Mouse (Mus musculus): ENCODE results near the gene Olfr690. TPM values are rescaled to one million over a fixed set of nuclear protein-coding genes. Genes with fewer than 3 reads are reported as not detected.

Olfr690 gene
- polyA plus RNA-seq, 1 experiment: 0.43 TPM

GRCm38 (mm10) chr7:105287795-105288194 lies 46.1 kb downstream of the Olfr690 start, which contains the start of gene Olfr688:
Gene Olfr688, plus strand, starts transcription at chr7:105288095.
- DNase-seq: no peak
- Histone ChIP-seq H3K27me3 (ENCODE audit: control insufficient read depth, insufficient read depth, low read length) (no peaks in the 10 kb centered on the region), H3K4me1 (ENCODE audit: control insufficient read depth, insufficient read depth, low read length) (no peaks in the 10 kb centered on the region), H3K4me3 (replicated peaks; ENCODE audit: insufficient read depth, low read depth, low read length) (no peak within 1 kb of the TSS), H3K27ac (ENCODE audit: insufficient read depth, low read length) (no peak within 1 kb of the TSS)
- WGBS: 74% methylated on average over 6 of the region's 6 CpGs
- TF ChIP-seq CTCF (IDR thresholded peaks at IDR 0.05; ENCODE audit: borderline replicate concordance, insufficient read depth, low read depth, low read length) (no peak), POLR2A (IDR thresholded peaks at IDR 0.05; ENCODE audit: borderline replicate concordance, insufficient read depth, low read length) (no peak)

Other genes with a start within 250 kb of the Olfr690 start
- not detected in 2 replicates for gene Olfr680-ps1, start 241.3 kb downstream of the Olfr690 start, polyA plus RNA-seq (2012; rRNA removed)
- gene Olfr681, start 217.3 kb downstream of the Olfr690 start, polyA plus RNA-seq (2012; rRNA removed): not detected in 2 replicates
- gene Olfr683, start 187.1 kb downstream of the Olfr690 start, polyA plus RNA-seq (2012; rRNA removed): not detected in 2 replicates
- not detected in 2 replicates for gene Olfr684, start 170.5 kb downstream of the Olfr690 start, polyA plus RNA-seq (2012; rRNA removed)
- gene Olfr685, start 148.1 kb downstream of the Olfr690 start, polyA plus RNA-seq (2012; rRNA removed): not detected in 2 replicates
- not detected in 2 replicates for gene Olfr686, start 126.6 kb downstream of the Olfr690 start, polyA plus RNA-seq (2012; rRNA removed)
- not detected in 2 replicates for gene Olfr688, start 46.0 kb downstream of the Olfr690 start, polyA plus RNA-seq (2012; rRNA removed)
- not detected in 2 replicates for gene Olfr689, start 22.9 kb downstream of the Olfr690 start, polyA plus RNA-seq (2012; rRNA removed)
- gene Olfr691, start 8.2 kb upstream of the Olfr690 start, polyA plus RNA-seq (2012; rRNA removed): 0.23 and 0.43 TPM in 2 replicates
- not detected in 2 replicates for gene Olfr692, start 34.1 kb upstream of the Olfr690 start, polyA plus RNA-seq (2012; rRNA removed)
- gene Gm5901, start 40.9 kb upstream of the Olfr690 start, polyA plus RNA-seq (2012; rRNA removed): not detected in 2 replicates
- gene Fam160a2, start 66.0 kb upstream of the Olfr690 start, polyA plus RNA-seq (2012; rRNA removed): 36.3 and 37.2 TPM in 2 replicates
- 0.89 and 1.1 TPM in 2 replicates for gene Cnga4, start 70.5 kb upstream of the Olfr690 start, polyA plus RNA-seq (2012; rRNA removed)
- gene Cckbr, start 91.6 kb upstream of the Olfr690 start, polyA plus RNA-seq (2012; rRNA removed): 5.8 and 8.5 TPM in 2 replicates
- gene Cavin3, start 148.2 kb upstream of the Olfr690 start, polyA plus RNA-seq (2012; rRNA removed): 33.8 and 34.1 TPM in 2 replicates
- gene Smpd1, start 220.3 kb upstream of the Olfr690 start, polyA plus RNA-seq (2012; rRNA removed): 102 and 108 TPM in 2 replicates
- 441 and 475 TPM in 2 replicates for gene Apbb1, start 247.5 kb upstream of the Olfr690 start, polyA plus RNA-seq (2012; rRNA removed)

Data from cerebellum, adult 2 months (tissue).